ENCODE assay signal across 8 mouse cellular contexts in the genomic region with DNA sequence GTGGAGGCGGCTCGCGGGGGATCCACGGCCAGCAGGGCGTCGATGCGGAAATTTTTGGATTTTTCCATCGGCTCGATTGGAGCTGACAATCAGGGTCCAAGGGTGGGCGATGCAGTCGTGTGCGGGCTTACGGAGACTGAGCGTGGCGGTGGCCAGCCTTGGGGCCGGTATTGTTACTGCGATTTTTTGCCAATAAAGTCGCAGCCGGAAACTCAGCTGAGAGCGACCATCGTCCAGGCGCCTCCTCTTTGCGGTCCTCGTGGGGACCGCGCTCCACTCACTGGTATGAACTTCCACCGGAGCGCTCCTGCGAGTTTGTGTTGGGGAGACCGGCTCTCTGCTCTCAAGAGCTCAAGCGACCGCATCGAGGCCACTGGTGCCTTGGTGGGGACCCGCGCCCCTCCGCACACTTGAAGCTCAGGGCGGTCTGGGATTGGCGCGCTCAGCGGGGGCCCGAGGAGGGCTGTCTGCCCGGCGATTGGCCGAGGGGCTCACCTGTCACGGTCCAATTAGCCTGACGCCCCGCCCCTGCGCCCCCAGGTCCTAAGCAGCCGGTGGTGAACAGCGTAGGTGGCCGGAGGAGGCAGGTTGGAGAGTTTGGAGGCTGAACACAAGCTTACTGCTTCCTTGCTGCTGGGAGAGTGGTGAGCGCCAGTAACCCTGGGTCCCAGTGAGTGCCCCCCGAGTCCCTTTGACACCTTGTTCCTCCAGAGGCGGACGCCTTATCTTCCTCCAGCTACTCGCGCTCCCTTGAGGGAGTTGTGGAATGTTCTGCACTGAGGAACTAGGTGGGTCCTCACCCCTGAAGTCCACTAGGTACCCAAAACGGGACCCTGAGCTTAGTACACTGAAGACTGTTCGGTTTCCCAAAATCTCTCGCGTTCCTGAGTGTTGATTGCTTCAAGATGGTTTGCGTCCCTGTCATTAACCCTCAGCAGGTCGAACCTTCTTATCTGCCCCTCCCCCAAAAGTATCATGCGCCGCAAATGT. TPM values are rescaled to one million over a fixed set of nuclear protein-coding genes. Genes with fewer than 3 reads are reported as not detected.
DNase-seq lines count a peak whose midpoint lies in the region; ATAC-seq lines count a peak whose summit lies in the region.

A gene (minus strand): TSS at position 263 of the 990 bp plus-strand sequence.

- H3K36me3 ChIP-seq in embryonic facial prominence, embryonic 12.5 days, result no peaks in the 10 kb centered on the region
- H3K36me3 ChIP-seq in limb, embryonic 10.5 days, result no peaks in the 10 kb centered on the region

- peak; percentile 53 to 65 for DNase-seq in kidney, postnatal 4 days
- no peak for DNase-seq in kidney, adult 18-20 months
- peak; percentile 76 for DNase-seq in limb, embryonic 10.5 days (ENCODE audit: low spot score)
- peak; percentile 59 for DNase-seq in retina, postnatal 1 day
- DNase-seq in urinary bladder, postnatal 36 days (ENCODE audit: low spot score in 2 of 2), result no peak
- DNase-seq in cerebellum, postnatal 25 days, result no peak
- DNase-seq in cerebellum, adult 11 months, result no peak

- H3K9ac ChIP-seq in embryonic facial prominence, embryonic 12.5 days, result peak within 1 kb of the TSS; percentile 24; the same call in 1 of the 2 replicates

- peaks cover 15% of the 10 kb centered on the region; the same call in 1 of the 2 replicates for H3K4me1 ChIP-seq in embryonic facial prominence, embryonic 12.5 days
- H3K4me1 ChIP-seq in limb, embryonic 10.5 days, result peaks cover 40% of the 10 kb centered on the region

- peaks cover 100% of the 10 kb centered on the region for H3K27me3 ChIP-seq in embryonic facial prominence, embryonic 12.5 days
- peaks cover 100% of the 10 kb centered on the region for H3K27me3 ChIP-seq in limb, embryonic 10.5 days (ENCODE audit: low read depth, poor library complexity, severe bottlenecking)

- peak within 1 kb of the TSS; percentile 33 for H3K4me3 ChIP-seq in embryonic facial prominence, embryonic 12.5 days
- peak within 1 kb of the TSS; percentile 50 for H3K4me3 ChIP-seq in limb, embryonic 10.5 days

- under 1% methylated on average over 65 of the region's 65 CpGs for WGBS in embryonic facial prominence, embryonic 12.5 days
- WGBS in limb, embryonic 10.5 days, result under 1% methylated on average over 65 of the region's 65 CpGs

- peak; percentile 64; the same call in 1 of the 2 replicates for ATAC-seq in embryonic facial prominence, embryonic 12.5 days (ENCODE audit: insufficient number of reproducible peaks, insufficient read depth, low FRiP score, low TSS enrichment)

- no peaks in the 10 kb centered on the region for H3K9me3 ChIP-seq in embryonic facial prominence, embryonic 12.5 days
- H3K9me3 ChIP-seq in limb, embryonic 10.5 days (replicated peaks), result no peaks in the 10 kb centered on the region

- H3K27ac ChIP-seq in embryonic facial prominence, embryonic 12.5 days, result no peak within 1 kb of the TSS
- H3K27ac ChIP-seq in limb, embryonic 10.5 days, result peak within 1 kb of the TSS; percentile 50; the same call in 1 of the 2 replicates

- H3K4me2 ChIP-seq in embryonic facial prominence, embryonic 12.5 days (replicated peaks), result peak within 1 kb of the TSS; percentile 52

RNA-seq across cellular contexts. Expression of the gene that starts here (rescaled TPM):
- polyA plus RNA-seq in embryonic facial prominence, embryonic 12.5 days (2016; fragmentation: Nextera tagmentation; extraction: Ambion mirVana), result 0.10 TPM in 1 of 2 replicates, not detected in the other
- polyA plus RNA-seq in limb, embryonic 10.5 days (2016; fragmentation: Nextera tagmentation; extraction: Ambion mirVana), result 0.38 TPM in 1 of 2 replicates, not detected in the other

Comparison
In these comparisons a context has a peak if more than half of its experiments do, and no peak if none do; other contexts are left out.
1. DNase-seq: peak in kidney, postnatal 4 days (2 of 2) and retina, postnatal 1 day (single experiment); none in kidney, adult 18-20 months (single experiment), urinary bladder, postnatal 36 days (0 of 2), cerebellum, postnatal 25 days (0 of 2) and cerebellum, adult 11 months (single experiment).
2. Peak in ATAC-seq, H3K4me3 ChIP-seq, H3K9ac ChIP-seq and H3K4me2 ChIP-seq in embryonic facial prominence, embryonic 12.5 days; RNA of the gene not detected or under 1 TPM.
3. Peak in DNase-seq, H3K4me3 ChIP-seq and H3K27ac ChIP-seq in limb, embryonic 10.5 days; RNA of the gene not detected or under 1 TPM.